Mouse (Mus musculus): Measurements from ENCODE around the gene Rbm17. TPM values are rescaled to one million over a fixed set of nuclear protein-coding genes. Genes with fewer than 3 reads are reported as not detected.
"Not testable (repeated sequence)": the region's sequence is repeated elsewhere in the genome, so short reads cannot be mapped to it uniquely, and the experiment has no call there.

The Rbm17 gene
- polyA plus RNA-seq, 1 experiment from 2014 or later: 166 TPM

- H3K9me3 ChIP-seq; H3K36me3 ChIP-seq; H3K27me3 ChIP-seq; H3K9ac ChIP-seq (replicated peaks); ATAC-seq (ENCODE audit: low FRiP score, low read depth); H3K4me2 ChIP-seq (replicated peaks); H3K4me1 ChIP-seq; H3K4me3 ChIP-seq; H3K27ac ChIP-seq (replicated peaks): not testable (repeated sequence)
- 56% methylated on average over 1 of the region's 1 CpGs for WGBS
Measured at GRCm38 (mm10) chr2:11541528-11541927, 62.4 kb downstream of the Rbm17 start.

DNA sequence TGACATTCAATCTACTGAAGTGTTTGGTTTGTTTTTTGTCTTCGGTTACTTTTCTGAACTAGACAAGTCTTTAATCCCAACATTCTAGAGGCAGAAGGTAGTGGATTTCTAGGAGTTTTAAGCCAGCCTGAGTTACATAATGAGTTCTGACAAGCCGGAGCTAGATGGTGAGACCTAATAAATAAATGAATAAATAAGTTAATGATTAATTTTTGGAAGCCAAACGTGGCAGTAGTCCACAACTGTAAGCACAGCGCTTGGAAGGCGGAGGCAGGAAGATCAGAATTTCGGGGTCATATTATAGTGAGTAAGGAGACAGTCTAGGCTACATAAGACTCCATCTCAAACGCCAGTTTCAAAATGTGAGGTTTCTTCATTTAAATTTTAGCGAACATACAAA is 68.0 kb downstream of the Rbm17 start:
- peak overlapping the region; percentile 48 for H3K4me3 ChIP-seq
- peaks cover 9% of the 10 kb centered on the region; the same call in 1 of the 2 replicates for H3K27me3 ChIP-seq
- WGBS: 73% methylated on average over 8 of the region's 8 CpGs
- H3K4me1 ChIP-seq: 0 out of 2 replicates have a peak, but pooled peaks cover 9% of the 10 kb centered on the region
- H3K36me3 ChIP-seq: no peaks in the 10 kb centered on the region
- no peak for ATAC-seq (ENCODE audit: low FRiP score, low read depth)
- no peaks in the 10 kb centered on the region for H3K9me3 ChIP-seq
- no peak overlapping the region for H3K27ac ChIP-seq (replicated peaks)
- H3K4me2 ChIP-seq (replicated peaks): peak overlapping the region; percentile 75
- no peak overlapping the region for H3K9ac ChIP-seq (replicated peaks)

Other genes starting within 250 kb of the Rbm17 start
- gene Pfkfb3, start 50.1 kb downstream of the Rbm17 start, polyA plus RNA-seq (2016; fragmentation: Nextera tagmentation; extraction: Ambion mirVana): 14.9 and 16.3 TPM in 2 replicates
- gene Gm17490, start 22.1 kb upstream of the Rbm17 start, polyA plus RNA-seq (2016; fragmentation: Nextera tagmentation; extraction: Ambion mirVana): not detected in 2 replicates
- gene Il2ra, start 38.7 kb upstream of the Rbm17 start, polyA plus RNA-seq (2016; fragmentation: Nextera tagmentation; extraction: Ambion mirVana): 0.04 TPM in 1 of 2 replicates, not detected in the other
- 0.82 and 0.91 TPM in 2 replicates for gene Il15ra, start 101.1 kb upstream of the Rbm17 start, polyA plus RNA-seq (2016; fragmentation: Nextera tagmentation; extraction: Ambion mirVana)
- 154 and 165 TPM in 2 replicates for gene Fbh1, start 173.4 kb upstream of the Rbm17 start, polyA plus RNA-seq (2016; fragmentation: Nextera tagmentation; extraction: Ambion mirVana)
- gene Ankrd16, start 173.7 kb upstream of the Rbm17 start, polyA plus RNA-seq (2016; fragmentation: Nextera tagmentation; extraction: Ambion mirVana): 55.0 and 55.5 TPM in 2 replicates

All from midbrain, embryonic 12.5 days (tissue).